Mouse (Mus musculus): Measurements from ENCODE around the gene Polr3g.
"Not testable (repeated sequence)": the region's sequence is repeated elsewhere in the genome, so short reads cannot be mapped to it uniquely, and the experiment has no call there.

Gene Polr3g

DNA sequence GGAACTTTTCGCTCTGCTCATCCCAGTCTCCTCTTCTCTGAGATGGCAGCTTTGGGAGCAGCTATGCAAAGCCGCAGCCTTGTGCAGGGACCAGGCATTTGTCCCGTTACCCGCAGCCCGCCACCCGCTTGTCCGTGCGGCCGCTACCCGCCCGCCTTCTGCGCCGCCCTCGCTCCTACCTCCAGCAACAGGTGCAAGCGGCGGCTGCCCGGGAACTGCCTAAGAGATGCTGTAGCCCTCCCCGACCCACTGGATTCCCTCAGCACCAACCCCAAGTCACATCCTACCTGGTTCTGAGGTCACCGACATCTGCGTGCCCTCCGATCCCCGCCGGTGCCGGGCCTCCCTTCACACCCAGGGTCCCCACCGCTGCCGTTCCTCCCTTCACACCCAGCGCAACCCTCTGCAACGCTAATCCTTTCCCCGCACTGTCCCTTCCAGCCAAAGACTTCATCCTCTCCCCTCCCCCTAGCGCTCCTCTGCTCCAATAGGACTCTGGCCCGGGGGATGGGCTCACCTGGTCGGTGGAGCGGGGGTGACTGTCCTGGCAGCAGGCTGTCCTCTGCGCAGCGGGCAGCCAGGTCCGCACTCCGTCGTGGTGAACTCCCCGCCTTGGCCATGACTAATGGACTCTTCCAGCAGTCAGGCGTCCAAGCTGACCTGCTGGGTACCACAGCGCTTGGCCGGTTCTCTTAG is 77.9 kb downstream of the Polr3g start, which contains the start of gene Adgrv1:
TSS of gene Adgrv1 (minus strand) at position 435 of the 696 bp plus-strand sequence.
- no peak for DNase-seq (ENCODE audit: low read depth in 1 of 2, low spot score in 2 of 2)

DNA sequence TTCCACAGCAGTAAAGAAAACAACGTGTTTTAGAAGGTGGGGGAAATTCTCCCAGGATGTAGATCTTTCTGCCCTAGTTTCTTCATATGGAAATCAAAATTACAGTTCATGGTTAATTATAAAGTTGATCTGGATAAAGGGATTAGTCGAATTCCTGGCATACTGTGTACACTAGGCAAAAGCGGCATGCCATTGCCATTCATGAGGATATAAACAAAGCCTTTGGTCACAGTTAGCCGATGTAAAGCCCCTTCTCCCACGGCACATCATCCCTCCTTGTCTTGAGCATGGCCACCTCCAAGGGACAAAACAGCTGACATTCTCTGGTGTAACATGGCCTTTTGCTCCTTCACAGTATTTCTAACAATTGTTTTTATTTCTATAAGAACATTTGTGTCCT is 80.2 kb downstream of the Polr3g start:
- no peak for DNase-seq (ENCODE audit: low read depth in 1 of 2, low spot score in 2 of 2)

DNA sequence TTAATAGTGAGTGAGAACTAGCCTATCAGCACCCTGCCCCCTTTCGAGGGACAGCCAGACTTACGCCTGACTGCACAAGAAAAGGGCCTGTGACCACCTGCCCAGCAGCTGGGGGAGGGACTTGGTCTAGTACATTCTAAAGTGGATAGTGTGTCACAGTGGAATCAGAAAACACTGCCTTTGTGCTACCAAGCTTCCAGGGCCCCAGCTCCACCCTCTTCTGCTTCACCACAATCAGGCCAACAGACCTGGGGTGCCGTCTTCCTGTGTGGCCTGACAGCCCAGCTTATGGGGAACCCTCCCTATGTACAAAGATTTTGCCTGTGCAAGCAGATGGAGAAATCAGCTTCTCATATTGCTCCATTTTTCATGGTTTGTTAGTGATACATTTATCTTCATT is 81.4 kb downstream of the Polr3g start:
- DNase-seq (ENCODE audit: low read depth in 1 of 2, low spot score in 2 of 2), result no peak

DNA sequence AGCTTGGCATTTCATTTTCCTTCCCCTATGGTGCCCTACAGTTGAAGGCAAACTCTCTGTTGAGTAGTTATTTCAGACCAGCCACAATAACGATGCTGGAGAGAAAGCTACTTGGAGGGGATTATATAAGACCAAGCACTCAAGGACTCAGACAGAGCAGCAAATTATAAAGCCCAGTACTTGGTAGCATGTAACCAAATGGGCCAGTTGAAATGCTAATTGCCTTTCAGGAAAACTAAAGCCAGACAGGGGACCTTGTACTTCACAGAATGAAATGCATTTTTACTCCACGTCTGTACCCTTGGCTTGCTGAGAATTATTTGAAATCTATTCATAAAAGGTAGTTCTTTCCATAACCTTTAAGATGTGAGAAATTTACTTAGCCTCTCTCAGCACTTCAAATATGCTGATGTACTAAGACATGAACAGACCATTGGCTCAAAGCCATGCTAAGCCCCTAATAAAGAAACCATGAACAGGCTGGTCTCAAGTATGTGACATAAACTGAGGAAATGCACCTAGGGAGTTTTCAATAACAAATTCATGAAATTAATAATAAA is 82.1 kb downstream of the Polr3g start:
- DNase-seq (ENCODE audit: low read depth in 1 of 2, low spot score in 2 of 2), result no peak

DNA sequence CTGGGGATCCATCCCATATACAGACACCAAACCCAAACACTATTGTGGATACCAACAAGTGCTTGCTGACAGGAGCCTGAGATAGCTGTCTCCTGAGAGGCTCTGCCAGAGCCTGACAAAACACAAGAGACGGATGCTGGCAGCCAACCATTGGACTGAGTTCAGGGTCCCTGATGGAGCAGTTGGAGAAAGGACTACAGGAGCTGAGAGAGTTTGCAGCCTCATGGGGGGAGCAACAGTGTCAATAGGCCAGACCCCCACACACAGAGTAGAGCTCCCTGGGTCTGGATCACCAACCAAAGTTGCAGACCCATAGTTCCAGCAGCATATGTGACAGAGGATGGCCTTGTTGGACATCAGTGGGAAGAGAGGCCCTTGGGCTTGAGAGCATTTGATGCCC is 83.0 kb downstream of the Polr3g start:
- DNase-seq (ENCODE audit: low read depth in 1 of 2, low spot score in 2 of 2), result not testable (repeated sequence)
